Mouse (Mus musculus) urinary bladder, postnatal 14 days (tissue): ENCODE results near the gene Gm5089.

Experiments
- DNase-seq: peaks from one replicate; pipeline ENCODE4 v3.0.0; 2021; ENCODE audit warnings: low spot score

Gm5089 gene

GRCm38 (mm10) chr14:122477971-122478573 is 27.2 kb upstream of the Gm5089 start:
- DNase-seq = no peak

GRCm38 (mm10) chr14:122477261-122477671 is 26.4 kb upstream of the Gm5089 start:
- DNase-seq = no peak

GRCm38 (mm10) chr14:122476822-122477215 is 25.9 kb upstream of the Gm5089 start:
- no peak for DNase-seq

GRCm38 (mm10) chr14:122476041-122476821 is 25.3 kb upstream of the Gm5089 start:
- DNase-seq = no peak

DNA sequence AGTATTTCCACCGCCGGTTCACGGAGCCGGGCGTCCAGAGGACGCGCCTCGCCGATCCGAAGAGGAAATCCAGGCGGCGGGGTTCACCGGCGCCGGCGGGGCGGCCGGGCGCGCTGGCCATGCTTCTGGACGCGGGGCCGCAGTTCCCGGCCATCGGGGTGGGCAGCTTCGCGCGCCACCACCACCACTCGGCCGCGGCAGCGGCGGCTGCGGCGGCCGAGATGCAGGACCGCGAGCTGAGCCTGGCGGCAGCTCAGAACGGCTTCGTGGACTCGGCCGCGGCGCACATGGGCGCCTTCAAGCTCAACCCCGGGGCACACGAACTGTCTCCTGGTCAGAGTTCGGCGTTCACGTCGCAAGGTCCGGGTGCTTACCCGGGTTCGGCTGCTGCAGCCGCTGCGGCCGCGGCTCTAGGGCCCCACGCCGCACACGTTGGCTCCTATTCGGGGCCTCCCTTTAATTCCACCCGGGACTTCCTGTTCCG is 24.7 kb upstream of the Gm5089 start:
- no peak for DNase-seq

GRCm38 (mm10) chr14:122474891-122475556 is 24.1 kb upstream of the Gm5089 start, which contains the start of gene Zic2:
Zic2 (plus strand) TSS chr14:122475435.
- no peak for DNase-seq

DNA sequence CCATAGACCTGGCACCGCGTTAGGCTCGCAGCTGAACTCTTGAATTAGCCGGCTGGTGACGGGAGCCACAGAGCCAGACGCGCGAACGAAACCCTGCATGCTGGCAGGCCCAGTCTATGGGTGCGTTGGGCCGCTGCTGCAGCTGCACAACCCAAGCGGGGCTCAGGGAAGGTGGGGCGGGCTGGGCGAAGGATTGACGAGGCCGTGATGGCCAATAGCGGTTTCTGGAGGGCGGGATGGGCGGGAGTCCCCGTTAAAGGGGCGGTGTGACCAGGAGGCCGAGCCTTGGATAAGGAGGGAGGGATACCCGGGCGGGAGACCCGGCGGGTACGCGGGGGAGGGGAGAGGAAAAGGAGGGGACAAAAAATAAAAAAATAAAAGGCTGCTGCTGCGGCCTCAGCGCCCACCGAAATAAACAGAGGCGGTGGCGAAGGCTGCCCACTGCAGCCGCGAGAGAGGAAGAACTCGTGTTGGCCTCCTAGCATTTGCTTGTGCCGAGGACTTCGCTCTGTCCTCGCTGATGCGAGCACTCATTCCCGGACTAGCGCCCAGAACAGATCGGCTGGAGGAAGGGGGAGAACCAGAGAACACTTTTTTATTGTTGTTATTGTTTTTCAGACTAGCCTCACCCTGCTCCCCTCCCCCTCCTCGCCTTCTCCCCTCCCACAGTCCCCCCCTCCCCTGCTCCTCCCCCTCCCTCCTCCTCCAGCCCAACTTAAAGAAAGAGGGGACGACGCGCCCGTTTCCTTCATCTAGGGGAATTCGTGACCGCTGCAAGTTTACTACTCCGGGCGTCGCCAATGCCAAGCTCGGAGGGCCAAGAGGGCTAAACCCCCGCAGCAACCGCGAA is 23.4 kb upstream of the Gm5089 start:
- no peak for DNase-seq

DNA sequence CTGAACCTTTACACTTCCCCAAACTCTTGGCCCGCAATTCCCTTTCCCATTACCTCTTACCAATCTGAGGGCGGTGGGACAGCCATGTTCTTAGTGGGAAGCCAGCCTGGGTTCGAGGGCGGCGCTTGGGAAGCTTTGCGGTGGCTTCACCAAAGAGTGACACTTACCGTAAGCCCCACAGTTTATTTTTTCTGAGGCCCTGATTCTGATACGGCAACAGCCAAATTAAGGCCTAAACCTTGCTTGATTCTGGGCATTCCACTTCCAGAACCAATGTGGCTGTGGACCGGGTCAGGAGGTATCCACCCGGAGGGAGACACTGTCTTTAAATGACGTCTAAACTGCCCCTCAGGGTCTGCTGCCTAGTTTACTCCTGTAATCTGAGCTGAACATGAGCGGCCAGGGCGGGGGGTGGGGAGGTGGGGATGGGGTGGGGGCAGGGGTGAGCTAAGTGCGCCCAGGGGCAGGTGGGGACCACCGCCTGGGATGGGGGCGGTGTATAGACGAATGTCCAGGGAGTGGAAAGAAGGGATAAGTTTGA is 22.4 kb upstream of the Gm5089 start:
- no peak for DNase-seq

GRCm38 (mm10) chr14:122472647-122473046 is 21.7 kb upstream of the Gm5089 start:
- DNase-seq = no peak

DNA sequence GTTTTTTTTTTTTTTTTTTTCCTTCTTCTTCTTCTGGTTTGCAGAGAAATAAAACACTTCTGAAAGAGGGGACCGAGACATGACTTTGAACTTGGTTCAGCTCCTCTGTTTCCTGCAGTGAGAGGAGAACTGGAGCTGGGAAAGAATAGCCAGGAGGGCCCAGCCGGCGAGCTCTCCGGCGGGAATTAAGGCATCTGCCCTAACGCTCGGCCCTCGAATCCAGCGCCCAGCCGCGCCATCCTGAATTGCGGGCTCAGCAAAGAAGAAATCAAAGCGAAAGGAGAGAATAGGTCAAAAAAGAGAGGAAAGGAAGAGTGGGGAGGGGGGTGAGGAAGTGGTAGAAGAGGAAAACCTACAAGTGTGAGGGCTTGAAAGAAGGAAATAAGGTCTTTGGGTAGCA is 21.2 kb upstream of the Gm5089 start:
- no peak for DNase-seq

GRCm38 (mm10) chr14:122471449-122472085 is 20.7 kb upstream of the Gm5089 start:
- no peak for DNase-seq

DNA sequence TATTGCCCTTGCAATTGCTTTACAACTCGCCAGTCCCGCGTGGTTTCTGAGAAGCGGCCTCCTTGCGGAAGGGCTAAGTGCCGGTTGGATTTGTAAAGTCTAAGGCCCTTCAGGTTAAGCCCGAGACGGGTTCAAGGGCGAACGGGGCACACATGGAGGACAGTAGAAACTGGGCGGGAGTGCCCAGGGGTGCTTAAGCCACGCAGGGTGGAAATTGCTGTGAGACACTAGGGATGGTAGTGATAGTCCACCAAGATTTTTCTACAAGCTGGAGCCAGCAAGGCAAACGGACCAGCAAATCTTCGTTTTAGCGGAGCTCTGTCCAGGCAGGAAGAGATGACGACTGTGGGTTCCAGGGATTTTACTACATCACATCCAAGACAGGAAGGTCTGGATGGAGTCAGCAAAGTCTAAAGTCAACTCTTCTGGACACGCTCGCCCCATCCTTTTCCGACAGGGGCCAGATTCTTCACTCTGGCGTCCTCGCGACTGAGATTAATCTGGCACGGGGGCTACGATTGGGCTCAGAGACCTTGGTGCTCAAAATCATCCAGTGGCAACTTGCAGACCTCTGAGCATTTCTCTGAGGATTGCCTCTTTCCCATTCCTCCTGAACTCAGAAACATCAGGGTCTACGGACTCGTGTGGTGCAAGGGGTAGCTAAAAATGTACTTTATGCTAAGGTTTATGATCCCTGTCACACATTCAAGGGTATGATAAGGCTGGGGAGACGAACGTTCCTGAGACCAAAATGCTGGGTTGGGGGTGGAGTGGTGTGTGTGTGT is 18.2 kb upstream of the Gm5089 start:
- no peak for DNase-seq

- no peak for DNase-seq
Observed at GRCm38 (mm10) chr14:122467926-122468841, 17.3 kb upstream of the Gm5089 start.

GRCm38 (mm10) chr14:122466756-122467362 is 15.9 kb upstream of the Gm5089 start:
- DNase-seq = no peak

DNA sequence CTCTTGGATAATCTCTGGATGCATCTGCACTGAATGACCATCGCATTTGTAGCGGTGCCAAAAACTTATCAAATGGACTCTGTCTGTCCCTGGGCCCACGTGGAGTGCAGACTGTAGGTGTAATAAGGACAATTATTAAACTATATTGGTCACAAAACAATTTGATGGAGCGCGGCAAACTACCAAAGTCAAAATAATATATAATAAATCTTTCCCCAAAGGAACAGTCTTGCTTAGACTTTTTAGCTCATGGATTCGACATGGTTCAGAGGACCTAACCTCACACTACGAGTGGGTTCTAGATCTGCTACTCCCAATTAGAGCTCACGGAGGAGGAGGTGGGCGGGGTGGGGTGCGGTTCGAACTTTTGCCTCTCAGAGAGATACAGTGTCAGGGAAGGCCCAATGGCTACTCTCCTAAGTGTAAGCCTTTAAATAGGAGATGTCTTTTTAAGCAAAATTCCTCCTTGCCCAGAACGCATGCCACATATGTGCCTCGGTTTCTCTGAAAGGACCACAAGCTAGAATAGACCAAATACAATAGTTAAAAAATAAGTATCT is 15.1 kb upstream of the Gm5089 start:
- DNase-seq = no peak

DNA sequence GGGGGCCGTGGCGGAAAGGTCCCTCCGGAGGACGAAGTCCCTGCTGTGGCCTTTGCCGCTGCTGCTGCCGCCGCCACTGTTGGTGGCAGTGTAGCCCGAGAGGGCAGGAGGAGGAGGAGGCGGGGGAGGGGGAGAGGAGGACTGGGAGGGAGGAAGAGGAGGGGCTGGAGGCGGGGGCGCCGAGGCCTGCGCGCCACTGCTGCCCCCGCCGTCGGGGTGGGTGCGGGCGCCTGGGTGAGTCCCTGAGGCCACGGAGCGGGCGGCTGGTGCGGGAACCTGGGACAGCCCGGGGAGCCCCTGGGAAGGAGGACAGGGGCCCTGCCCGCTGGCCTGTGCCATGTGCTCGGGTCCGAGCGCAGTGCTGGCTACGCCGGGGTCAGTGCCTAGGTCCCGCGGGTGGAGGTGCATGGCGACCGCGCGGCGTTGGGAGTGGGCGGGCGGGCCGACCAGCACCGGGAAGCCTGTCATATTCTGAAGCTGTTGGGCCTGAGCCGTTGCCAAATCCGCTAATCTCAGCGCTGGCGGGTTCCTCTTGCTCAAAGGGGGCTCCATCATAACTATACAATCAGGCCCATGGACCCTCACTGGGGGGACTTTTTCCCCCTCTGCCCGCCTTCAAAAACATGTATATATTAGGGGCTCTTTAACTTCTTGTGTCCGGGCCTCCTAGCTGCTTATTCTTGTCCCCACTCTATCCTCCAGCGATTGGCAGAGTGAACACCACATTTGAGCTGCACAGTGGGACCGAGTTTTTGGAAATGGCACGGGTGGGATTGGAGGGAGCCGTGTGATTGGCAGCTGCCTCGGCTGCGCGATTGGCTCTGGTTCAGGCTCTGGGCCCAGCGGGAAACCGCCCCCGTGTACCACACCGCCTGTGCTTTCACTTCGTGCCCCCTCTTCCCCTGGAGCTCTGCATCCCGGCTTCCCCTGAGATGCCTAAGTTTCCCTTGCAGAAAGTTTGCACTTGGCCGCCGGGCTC is 14.1 kb upstream of the Gm5089 start, which contains the start of gene Zic5:
TSS of gene Zic5 (minus strand) at position 915 of the 979 bp plus-strand sequence.
- no peak for DNase-seq

GRCm38 (mm10) chr14:122464351-122464762 is 13.4 kb upstream of the Gm5089 start:
- DNase-seq = no peak
